Mouse (Mus musculus) lung, adult 2 months (tissue): ENCODE measurements around the gene Entpd3.

Source experiments
- CTCF ChIP-seq: fragments of 200-500 bp; IDR thresholded peaks from 2 replicates; pipeline ENCODE4 v1.5.1; 2011; ENCODE audit warnings: mild to moderate bottlenecking, low read length, control low read depth; ENCODE audit not compliant: insufficient read depth
- POLR2A ChIP-seq: fragments of 200-500 bp; IDR thresholded peaks from 2 replicates; pipeline ENCODE4 v1.6.1; 2011; ENCODE audit warnings: low read depth, mild to moderate bottlenecking, control low read depth, low read length, borderline replicate concordance; ENCODE audit errors: extremely low read depth

DNA sequence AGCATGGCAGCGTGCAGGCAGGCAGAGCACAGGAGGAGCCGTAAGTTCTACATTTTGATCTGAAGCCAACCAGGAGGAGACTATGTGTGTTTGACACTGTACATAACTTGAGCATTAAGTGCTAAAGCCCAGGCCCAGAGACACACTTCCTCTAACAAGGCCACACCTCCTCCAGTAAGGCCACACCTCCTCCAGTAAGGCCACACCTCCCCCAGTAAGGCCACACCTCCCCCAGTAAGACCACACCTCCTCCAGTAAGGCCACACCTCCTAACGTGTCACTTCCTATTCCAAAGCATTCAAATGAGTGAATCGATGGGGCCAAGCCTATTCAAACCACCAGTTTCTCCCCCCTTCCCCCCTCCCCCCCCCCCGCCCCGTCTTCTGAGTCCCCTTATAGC, 6.9 kb upstream of the Entpd3 start:
- no peak for TF ChIP-seq CTCF
- no peak for TF ChIP-seq POLR2A
